Mouse (Mus musculus) stomach, postnatal 0 days (tissue): Measurements from ENCODE around the gene Pgap1.

Source experiments
- CTCF ChIP-seq: IDR thresholded peaks from 2 replicates; pipeline ENCODE4 v1.5.1; 2016; ENCODE audit warnings: antibody characterized with exemption, low read depth, mild to moderate bottlenecking, moderate library complexity
- EP300 ChIP-seq: optimal IDR thresholded peaks from 2 replicates; pipeline ENCODE3; 2016; ENCODE audit warnings: antibody characterized with exemption

- TF ChIP-seq EP300 (no peak), CTCF (no peak)
These were observed 29.6 kb upstream of the Pgap1 start for GRCm38 (mm10) chr1:54587076-54587475.
